Mouse (Mus musculus) frontal cortex, postnatal 14 days (tissue): ENCODE measurements around the gene Ajap1.

Experiments used
- DNase-seq, 2 experiments: peaks; one replicate each; pipeline ENCODE4 v3.0.0; 2022; ENCODE audit warnings: low spot score in 2 of 2

The Ajap1 gene

GRCm38 (mm10) chr4:153358243-153358550 lies 124.4 kb downstream of the Ajap1 start:
- DNase-seq: no peak

- DNase-seq: no peak
Observed at GRCm38 (mm10) chr4:153357539-153358242, 124.9 kb downstream of the Ajap1 start.

GRCm38 (mm10) chr4:153356236-153356635 lies 126.4 kb downstream of the Ajap1 start:
- DNase-seq: no peak

GRCm38 (mm10) chr4:153344999-153345398 lies 137.6 kb downstream of the Ajap1 start:
- DNase-seq: no peak

- DNase-seq: no peak
Observed at GRCm38 (mm10) chr4:153340887-153341286, 141.7 kb downstream of the Ajap1 start.

GRCm38 (mm10) chr4:153335301-153335799 lies 147.3 kb downstream of the Ajap1 start:
- no peak for DNase-seq

- peak in 1 of 2 experiments; percentile 33 for DNase-seq
Observed at GRCm38 (mm10) chr4:153327809-153328208, 154.8 kb downstream of the Ajap1 start.
